Mouse (Mus musculus): ENCODE results near the gene Gm20388. TPM values are rescaled to one million over a fixed set of nuclear protein-coding genes. Genes with fewer than 3 reads are reported as not detected.

Gm20388 gene
- polyA plus RNA-seq, 1 experiment = 28.1 TPM

DNA sequence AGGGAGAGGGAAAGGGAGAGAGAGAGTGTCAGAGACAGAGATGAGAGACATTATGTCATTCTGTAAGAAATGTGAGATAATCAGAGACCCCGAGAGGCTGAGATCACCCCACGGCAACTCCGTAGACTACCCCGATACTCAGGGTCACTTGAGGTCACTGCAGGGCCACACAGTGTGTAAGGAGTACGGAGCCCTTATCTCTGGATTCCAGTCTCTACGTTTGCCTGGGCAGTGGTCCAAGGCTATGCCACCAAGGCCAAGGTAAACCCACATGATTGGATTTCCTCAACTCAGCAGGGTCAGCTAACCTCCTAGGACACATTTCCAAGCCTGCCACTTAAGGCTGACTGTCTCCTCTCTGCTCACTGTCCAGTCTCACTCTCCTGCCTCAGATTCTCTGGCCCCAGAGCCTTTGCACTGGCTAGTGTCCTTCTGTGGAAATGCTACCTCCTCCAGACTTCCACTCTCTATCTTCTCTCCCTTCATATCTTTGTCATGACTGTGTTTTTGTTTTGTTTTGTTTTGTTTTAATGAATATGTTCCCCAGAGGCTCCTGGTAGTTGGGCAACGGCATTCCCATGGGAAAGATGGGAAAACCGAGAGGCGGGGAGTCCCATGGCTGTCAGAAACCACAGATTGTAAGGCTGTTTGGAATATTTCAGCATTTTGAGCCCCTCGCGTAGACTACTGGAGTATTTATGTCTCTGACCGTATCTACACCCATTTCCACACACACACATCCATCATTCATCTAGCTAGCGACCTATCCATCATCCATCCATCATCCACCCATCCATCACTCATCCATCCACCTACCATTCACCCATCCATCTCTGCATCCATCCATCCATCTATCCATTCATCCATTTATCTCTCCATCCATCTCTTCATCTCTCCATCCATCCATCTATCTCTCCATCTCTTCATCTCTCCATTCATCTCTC is 2745.7 kb downstream of the Gm20388 start:
- H3K36me3 ChIP-seq (ENCODE audit: control insufficient read depth, insufficient read depth, low read length, poor library complexity, severe bottlenecking) = no peaks in the 10 kb centered on the region
- H3K9me3 ChIP-seq (replicated peaks; ENCODE audit: control insufficient read depth, insufficient read depth, low read length, poor library complexity, severe bottlenecking) = no peaks in the 10 kb centered on the region
- H3K4me3 ChIP-seq (ENCODE audit: low read depth, low read length) = no peak overlapping the region
- TF ChIP-seq POLR2A (IDR thresholded peaks at IDR 0.05; ENCODE audit: insufficient read depth, low read length) (no peak), EP300 (IDR thresholded peaks at IDR 0.05; ENCODE audit: insufficient read depth, low read depth, low read length) (no peak), CTCF (IDR thresholded peaks at IDR 0.05; ENCODE audit: low read depth, low read length) (no peak)
- no peaks in the 10 kb centered on the region for H3K27me3 ChIP-seq (ENCODE audit: control insufficient read depth, insufficient read depth, low read length, poor library complexity, severe bottlenecking)
- no peaks in the 10 kb centered on the region for H3K4me1 ChIP-seq (ENCODE audit: control insufficient read depth, insufficient read depth, low read length)
- H3K27ac ChIP-seq (ENCODE audit: insufficient read depth, low read length) = no peak overlapping the region
- no peak overlapping the region for H3K9ac ChIP-seq (ENCODE audit: low read depth, poor library complexity, severe bottlenecking)

DNA sequence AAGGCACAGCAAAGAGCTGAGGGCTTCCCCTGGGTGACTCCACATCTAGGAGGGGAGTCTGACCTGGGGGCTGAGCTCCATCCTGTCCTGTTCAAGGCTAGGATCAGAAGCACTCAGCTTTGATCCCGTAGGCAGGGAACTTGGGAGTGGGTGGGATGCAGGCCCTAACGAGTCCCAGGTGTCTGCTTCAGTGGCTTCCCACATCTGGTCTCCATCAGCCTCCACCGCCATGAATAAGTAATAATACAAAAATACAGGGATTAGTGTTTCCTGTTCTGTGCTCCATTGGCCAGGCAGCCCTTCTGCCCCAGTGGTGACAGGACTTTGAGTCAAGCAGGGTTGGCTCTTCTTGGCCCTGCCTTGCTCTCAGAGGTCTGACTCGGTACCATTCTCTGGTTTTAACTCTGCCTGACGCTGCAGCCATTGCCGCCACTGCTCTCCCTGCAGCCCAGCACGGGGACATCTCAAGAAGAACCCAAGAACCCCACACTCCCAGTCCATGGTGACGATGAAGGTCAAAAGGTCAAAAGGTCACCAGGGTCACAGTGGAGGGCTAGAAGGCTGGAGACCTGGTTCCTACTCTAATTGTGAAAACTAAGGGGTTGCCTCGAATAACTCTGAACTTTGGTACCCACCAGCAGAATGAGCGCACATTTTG is 2747.6 kb downstream of the Gm20388 start:
- Histone ChIP-seq H3K4me3 (ENCODE audit: low read depth, low read length) (no peak overlapping the region), H3K9me3 (replicated peaks; ENCODE audit: control insufficient read depth, insufficient read depth, low read length, poor library complexity, severe bottlenecking) (no peaks in the 10 kb centered on the region), H3K4me1 (ENCODE audit: control insufficient read depth, insufficient read depth, low read length) (no peaks in the 10 kb centered on the region), H3K9ac (ENCODE audit: low read depth, poor library complexity, severe bottlenecking) (no peak overlapping the region), H3K27ac (ENCODE audit: insufficient read depth, low read length) (no peak overlapping the region), H3K36me3 (ENCODE audit: control insufficient read depth, insufficient read depth, low read length, poor library complexity, severe bottlenecking) (no peaks in the 10 kb centered on the region), H3K27me3 (ENCODE audit: control insufficient read depth, insufficient read depth, low read length, poor library complexity, severe bottlenecking) (no peaks in the 10 kb centered on the region)
- TF ChIP-seq CTCF (IDR thresholded peaks at IDR 0.05; ENCODE audit: low read depth, low read length) (no peak), POLR2A (IDR thresholded peaks at IDR 0.05; ENCODE audit: insufficient read depth, low read length) (no peak), EP300 (IDR thresholded peaks at IDR 0.05; ENCODE audit: insufficient read depth, low read depth, low read length) (no peak)

DNA sequence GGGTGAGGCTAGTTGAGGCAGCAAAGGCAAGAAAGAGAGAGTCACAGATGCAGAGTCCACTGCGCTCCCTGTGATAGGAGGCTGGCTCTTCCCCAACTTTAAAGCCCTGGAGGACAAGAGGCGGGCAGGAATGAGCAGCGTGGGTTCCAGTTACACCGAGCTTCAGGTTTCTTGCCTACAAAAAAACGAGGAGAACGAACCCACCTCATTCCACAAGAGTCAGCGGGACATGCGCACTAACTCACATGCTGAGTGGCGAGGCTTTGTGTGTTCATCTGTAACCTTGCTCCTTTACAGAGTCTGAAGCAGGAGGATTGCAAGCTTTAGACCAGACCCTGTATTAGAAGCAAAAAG is 2748.1 kb downstream of the Gm20388 start:
- no peaks in the 10 kb centered on the region for H3K4me1 ChIP-seq (ENCODE audit: control insufficient read depth, insufficient read depth, low read length)
- no peak overlapping the region for H3K27ac ChIP-seq (ENCODE audit: insufficient read depth, low read length)
- no peak overlapping the region for H3K4me3 ChIP-seq (ENCODE audit: low read depth, low read length)
- no peaks in the 10 kb centered on the region for H3K36me3 ChIP-seq (ENCODE audit: control insufficient read depth, insufficient read depth, low read length, poor library complexity, severe bottlenecking)
- H3K9ac ChIP-seq (ENCODE audit: low read depth, poor library complexity, severe bottlenecking) = no peak overlapping the region
- H3K9me3 ChIP-seq (replicated peaks; ENCODE audit: control insufficient read depth, insufficient read depth, low read length, poor library complexity, severe bottlenecking) = no peaks in the 10 kb centered on the region
- no peak for TF ChIP-seq POLR2A (IDR thresholded peaks at IDR 0.05; ENCODE audit: insufficient read depth, low read length)
- TF ChIP-seq CTCF (IDR thresholded peaks at IDR 0.05; ENCODE audit: low read depth, low read length) = no peak
- no peaks in the 10 kb centered on the region for H3K27me3 ChIP-seq (ENCODE audit: control insufficient read depth, insufficient read depth, low read length, poor library complexity, severe bottlenecking)

DNA sequence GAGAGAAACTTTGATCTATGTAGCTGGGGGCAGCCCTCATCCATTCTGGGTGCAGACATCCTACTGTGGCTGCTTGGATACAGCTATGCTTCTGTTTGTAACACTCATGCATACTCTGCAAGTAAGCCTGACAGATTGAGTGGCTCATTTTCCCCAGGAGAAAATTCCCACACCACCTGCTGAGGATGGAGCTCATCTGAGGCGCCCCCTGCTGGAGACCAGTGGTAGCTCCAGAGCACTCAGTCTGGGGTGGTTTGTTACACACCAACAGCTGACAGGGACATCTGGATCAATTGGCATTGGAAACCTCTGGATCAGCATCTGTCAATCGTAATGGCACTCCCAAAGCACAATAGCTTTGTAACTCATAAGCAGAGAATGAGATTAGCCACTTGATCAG is 2749.4 kb downstream of the Gm20388 start:
- no peaks in the 10 kb centered on the region for H3K4me1 ChIP-seq (ENCODE audit: control insufficient read depth, insufficient read depth, low read length)
- H3K27ac ChIP-seq (ENCODE audit: insufficient read depth, low read length) = no peak overlapping the region
- H3K27me3 ChIP-seq (ENCODE audit: control insufficient read depth, insufficient read depth, low read length, poor library complexity, severe bottlenecking) = no peaks in the 10 kb centered on the region
- no peaks in the 10 kb centered on the region for H3K36me3 ChIP-seq (ENCODE audit: control insufficient read depth, insufficient read depth, low read length, poor library complexity, severe bottlenecking)
- no peak overlapping the region for H3K4me3 ChIP-seq (ENCODE audit: low read depth, low read length)
- TF ChIP-seq CTCF (IDR thresholded peaks at IDR 0.05; ENCODE audit: low read depth, low read length) = peak; percentile 67
- no peak for TF ChIP-seq POLR2A (IDR thresholded peaks at IDR 0.05; ENCODE audit: insufficient read depth, low read length)
- no peak overlapping the region for H3K9ac ChIP-seq (ENCODE audit: low read depth, poor library complexity, severe bottlenecking)
- H3K9me3 ChIP-seq (replicated peaks; ENCODE audit: control insufficient read depth, insufficient read depth, low read length, poor library complexity, severe bottlenecking) = no peaks in the 10 kb centered on the region

DNA sequence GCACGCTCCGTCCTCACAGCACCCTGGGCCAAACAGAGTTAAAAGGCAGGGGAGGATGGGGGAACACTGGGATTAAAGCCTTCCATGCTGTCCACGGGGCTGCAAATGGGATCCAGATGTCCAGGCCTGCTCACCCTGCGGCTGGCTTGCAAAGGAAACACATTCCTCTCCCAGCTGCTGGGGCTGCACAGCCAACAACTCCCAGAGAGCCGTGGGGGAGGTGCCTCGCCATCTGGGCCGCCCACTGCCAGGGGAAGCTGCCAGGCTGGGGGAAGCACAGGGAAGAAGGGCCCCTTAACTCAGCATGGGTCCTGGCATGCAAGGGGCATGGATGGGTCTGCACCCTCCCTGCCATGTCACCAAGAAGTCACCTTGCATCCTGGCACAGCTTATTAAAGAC is 2750.5 kb downstream of the Gm20388 start:
- H3K4me1 ChIP-seq (ENCODE audit: control insufficient read depth, insufficient read depth, low read length) = no peaks in the 10 kb centered on the region
- no peaks in the 10 kb centered on the region for H3K27me3 ChIP-seq (ENCODE audit: control insufficient read depth, insufficient read depth, low read length, poor library complexity, severe bottlenecking)
- TF ChIP-seq CTCF (IDR thresholded peaks at IDR 0.05; ENCODE audit: low read depth, low read length) = no peak
- TF ChIP-seq EP300 (IDR thresholded peaks at IDR 0.05; ENCODE audit: insufficient read depth, low read depth, low read length) = no peak
- no peak for TF ChIP-seq POLR2A (IDR thresholded peaks at IDR 0.05; ENCODE audit: insufficient read depth, low read length)
- H3K9me3 ChIP-seq (replicated peaks; ENCODE audit: control insufficient read depth, insufficient read depth, low read length, poor library complexity, severe bottlenecking) = no peaks in the 10 kb centered on the region
- no peak overlapping the region for H3K9ac ChIP-seq (ENCODE audit: low read depth, poor library complexity, severe bottlenecking)
- H3K27ac ChIP-seq (ENCODE audit: insufficient read depth, low read length) = no peak overlapping the region
- H3K36me3 ChIP-seq (ENCODE audit: control insufficient read depth, insufficient read depth, low read length, poor library complexity, severe bottlenecking) = no peaks in the 10 kb centered on the region
- H3K4me3 ChIP-seq (ENCODE audit: low read depth, low read length) = no peak overlapping the region

DNA sequence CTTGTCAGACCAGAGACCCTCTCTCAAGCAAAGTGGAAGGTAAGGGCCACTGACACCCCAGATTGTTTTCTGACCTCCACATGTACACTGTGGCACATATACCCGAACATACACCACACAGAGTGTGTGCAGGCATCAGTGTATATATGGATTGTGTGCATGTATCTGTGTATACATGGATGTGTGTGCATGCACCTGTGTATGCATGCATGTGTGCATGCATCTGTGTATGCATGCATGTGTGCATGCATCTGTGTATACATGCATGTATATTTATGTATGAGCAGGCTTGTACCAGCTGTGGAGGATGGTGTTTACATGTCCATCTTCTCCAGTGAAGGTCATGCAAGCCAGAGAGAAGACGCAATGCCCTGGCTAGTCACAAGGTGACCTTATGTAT is 2751.3 kb downstream of the Gm20388 start:
- no peaks in the 10 kb centered on the region for H3K9me3 ChIP-seq (replicated peaks; ENCODE audit: control insufficient read depth, insufficient read depth, low read length, poor library complexity, severe bottlenecking)
- no peak overlapping the region for H3K4me3 ChIP-seq (ENCODE audit: low read depth, low read length)
- H3K4me1 ChIP-seq (ENCODE audit: control insufficient read depth, insufficient read depth, low read length) = no peaks in the 10 kb centered on the region
- H3K9ac ChIP-seq (ENCODE audit: low read depth, poor library complexity, severe bottlenecking) = no peak overlapping the region
- no peaks in the 10 kb centered on the region for H3K36me3 ChIP-seq (ENCODE audit: control insufficient read depth, insufficient read depth, low read length, poor library complexity, severe bottlenecking)
- H3K27me3 ChIP-seq (ENCODE audit: control insufficient read depth, insufficient read depth, low read length, poor library complexity, severe bottlenecking) = no peaks in the 10 kb centered on the region
- no peak overlapping the region for H3K27ac ChIP-seq (ENCODE audit: insufficient read depth, low read length)
- TF ChIP-seq CTCF (IDR thresholded peaks at IDR 0.05; ENCODE audit: low read depth, low read length) (no peak), POLR2A (IDR thresholded peaks at IDR 0.05; ENCODE audit: insufficient read depth, low read length) (no peak), EP300 (IDR thresholded peaks at IDR 0.05; ENCODE audit: insufficient read depth, low read depth, low read length) (no peak)

Measured in ES-Bruce4 (cell line).